Mouse (Mus musculus) T-helper 2 cell (primary cell): ENCODE results near the gene Srsf2.

Source experiments
- in situ Hi-C: fragments of 300-600 bp; cut with MboI, MseI; formaldehyde crosslinking; loops from one replicate; pipeline ENCODE4 v1.15.1; 2025; ENCODE audit warnings: high pct_unique_total_duplicates

The Srsf2 gene

DNA sequence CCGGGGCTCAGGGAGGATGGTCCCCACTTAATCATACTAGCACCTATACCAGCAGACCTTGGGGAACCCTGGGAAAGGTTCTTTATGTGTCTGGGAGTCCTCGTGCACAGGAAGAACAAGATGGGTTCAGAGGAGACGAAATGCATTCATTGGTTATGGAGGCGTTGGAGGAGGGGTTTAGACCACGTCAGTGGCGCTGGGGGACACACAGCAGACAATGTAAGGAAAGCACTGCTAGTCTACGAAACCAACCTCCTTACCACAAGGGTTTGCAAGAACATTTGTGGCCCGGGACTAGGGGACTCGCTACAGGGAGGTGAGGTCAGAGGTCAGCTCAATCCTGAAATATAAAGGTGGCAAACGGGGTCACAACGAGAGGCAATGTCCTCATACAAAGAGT is 42.4 kb downstream of the Srsf2 start:
- in situ Hi-C loops, result no loop called here

DNA sequence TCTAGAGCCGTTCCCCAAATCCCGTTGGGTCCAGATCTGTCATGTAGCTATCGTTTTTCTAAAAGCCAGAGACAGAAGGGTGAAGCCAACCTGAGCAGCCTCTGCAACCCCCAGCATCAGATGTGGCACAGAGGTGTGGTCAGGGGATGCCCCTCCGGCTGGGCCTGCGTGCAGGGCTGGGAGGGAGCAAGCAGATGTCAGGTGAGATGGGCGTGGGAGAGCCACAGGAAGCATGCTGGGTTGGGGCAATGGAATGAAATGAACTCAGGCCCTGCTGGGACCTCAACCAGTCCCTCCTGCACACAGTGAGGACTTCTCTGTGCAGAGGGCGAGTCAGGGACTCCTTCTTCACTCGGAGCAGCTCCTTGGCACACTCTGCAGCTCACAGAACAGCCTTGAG is 43.4 kb downstream of the Srsf2 start:
- in situ Hi-C loops, result no loop called here

DNA sequence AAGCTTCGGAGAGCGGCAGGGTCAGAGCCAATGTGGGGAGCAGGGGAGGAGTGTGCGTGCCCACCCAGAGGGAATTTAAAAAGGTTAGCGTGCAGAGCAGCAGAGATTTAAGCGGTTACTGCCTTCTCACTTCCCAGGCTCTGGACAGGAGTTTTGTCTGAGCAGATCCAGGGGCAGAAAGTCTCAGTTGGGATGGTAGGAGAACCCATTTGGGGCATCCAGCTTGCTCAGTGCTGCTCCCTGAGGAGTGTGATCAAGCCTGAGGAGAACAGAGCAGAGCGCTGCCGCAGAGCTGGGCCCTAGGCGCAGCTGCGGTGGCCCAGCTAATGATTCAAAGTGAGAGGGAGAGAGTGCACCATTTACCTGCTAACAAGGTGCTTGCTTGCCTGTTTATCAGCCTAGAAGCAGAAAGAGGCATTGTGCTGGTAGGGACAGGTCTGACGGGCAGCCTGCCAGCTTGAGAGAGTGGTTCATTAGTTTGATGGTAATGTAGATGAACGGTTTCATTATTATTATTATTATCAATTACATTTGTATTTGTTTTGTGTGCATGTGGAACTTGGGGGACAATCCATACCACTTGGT is 44.0 kb downstream of the Srsf2 start:
- in situ Hi-C loops, result no loop called here

DNA sequence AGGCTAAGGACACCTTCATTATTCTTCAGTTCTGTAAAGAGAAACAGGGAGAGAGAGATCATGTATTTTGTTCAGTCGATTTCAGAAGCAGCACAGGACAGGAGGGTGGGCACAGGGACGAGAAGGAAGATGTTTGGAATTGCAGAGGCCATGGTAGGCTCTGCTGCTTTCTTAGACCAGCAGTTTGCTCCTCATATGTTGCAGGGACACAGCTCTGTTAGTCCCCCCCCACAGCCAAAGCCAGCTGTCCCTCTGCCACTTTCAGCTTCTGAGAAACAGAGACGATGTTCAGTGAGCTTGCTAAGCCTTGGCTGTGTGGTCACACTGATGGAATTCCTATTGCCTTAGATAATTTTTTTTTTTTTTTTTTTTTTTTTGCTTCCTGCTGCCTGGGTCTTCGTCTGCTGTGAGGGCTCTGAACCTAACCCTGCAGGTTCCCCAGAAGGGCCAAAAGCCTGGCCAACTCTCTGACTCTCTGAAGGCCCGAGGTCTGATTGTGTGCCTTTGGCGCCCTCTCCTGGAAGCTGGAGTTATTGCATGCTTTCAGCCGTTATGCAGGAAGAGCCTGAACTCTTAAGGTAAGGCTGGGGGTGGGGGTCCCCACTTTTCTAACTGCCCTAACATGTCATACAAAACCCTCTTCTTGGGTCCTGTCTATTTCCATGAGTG is 44.8 kb downstream of the Srsf2 start:
- in situ Hi-C loops, result no loop called here

DNA sequence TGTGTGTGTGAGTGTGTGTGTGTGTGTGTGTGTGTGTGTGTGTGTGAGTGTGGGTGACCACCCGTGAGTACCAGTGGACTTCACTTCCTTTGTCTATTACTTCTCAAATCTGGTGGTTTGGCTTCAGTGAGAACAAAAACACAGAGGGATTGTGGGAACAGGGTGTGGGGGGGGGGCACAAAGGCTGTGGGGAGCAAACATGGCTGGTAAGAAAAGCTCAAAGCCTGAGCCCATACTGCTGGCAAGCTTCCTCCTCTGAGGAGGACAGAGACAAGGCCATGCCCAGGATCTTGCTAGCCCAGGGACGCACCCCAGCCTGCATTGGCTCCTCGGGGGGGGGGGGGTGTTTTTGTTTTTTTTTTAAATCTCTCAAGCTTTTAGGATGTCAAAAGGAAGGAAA is 45.4 kb downstream of the Srsf2 start:
- in situ Hi-C loops, result no loop called here

DNA sequence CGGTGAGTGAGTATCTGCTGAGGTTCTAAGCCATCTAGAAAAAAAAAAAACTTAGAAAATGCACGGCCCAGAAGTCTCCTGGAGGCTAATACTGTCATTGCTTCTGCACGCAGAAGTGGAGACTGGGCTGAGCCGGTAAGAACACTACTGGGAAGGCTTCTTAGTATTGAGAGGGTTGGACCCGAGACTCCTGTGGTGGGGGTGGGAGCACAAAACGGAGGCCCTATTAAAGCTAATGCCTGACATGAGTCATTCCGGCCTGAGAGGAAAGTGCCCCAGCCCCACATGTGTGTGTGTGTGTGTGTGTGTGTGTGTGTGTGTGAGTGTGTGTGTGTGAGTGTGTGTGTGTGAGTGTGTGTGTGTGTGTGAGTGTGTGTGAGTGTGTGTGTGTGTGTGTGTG is 45.8 kb downstream of the Srsf2 start:
- in situ Hi-C loops, result no loop called here

DNA sequence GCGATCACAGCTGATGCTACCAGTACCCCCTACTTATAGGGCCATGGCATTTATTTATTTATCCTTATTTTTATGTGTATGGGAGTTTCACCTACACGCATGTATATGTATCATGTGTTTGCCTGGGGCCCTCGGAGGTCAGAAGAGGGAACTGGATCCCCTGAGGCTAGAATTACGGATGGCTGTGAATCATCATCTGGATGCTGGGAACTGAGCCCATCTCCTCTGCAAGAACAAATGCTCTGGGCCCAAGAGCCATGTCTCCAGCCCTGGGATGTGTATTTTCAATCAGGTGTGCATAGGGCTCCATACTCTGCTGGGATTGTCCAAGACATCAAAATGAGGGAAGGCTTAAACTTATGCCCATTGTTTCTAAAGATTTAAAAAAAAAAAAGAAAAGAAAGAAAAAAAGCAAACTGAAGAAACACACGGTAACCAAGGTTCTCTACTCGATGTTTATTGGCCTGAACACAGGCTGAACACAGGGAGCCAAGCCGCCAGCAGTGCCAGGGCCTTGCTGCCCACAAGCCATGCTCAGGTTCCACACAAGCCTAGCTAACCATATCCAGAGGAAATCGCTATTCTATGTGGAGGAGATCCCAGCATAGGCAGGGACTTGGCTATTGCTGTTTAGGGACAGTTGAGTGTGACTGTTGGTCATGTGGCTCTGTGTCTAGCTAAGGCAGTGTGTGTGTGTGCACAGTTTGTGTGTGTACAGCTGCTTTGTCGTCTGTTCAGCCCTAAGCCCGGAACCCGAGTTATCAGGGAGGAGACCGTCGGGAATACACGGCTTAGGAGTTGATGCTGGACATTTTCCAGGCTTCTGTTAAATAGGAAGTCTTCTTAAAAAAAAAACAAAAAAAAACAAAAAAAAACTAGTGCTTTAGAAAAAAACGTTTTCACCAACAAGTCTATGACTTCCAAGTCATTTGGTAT is 46.5 kb downstream of the Srsf2 start:
- in situ Hi-C loops, result no loop called here

DNA sequence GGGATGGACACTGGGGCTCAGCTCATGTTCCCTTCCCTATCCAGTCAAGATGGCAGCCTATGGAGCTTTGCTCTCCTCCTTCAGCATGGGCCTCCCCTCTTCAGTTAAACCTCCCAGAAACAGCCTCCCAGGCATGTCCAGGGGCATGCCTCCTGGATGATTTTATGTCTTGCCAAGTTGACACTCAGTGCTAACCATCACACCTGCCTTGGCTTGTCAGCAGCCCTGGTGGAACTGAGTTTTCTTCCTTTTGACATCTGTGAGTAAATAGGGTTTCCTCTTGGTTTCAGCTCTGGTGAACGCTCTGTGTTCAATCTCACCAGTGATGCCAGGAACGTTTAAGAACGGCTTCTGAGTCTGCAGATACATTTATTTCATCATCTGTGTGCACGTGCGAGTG is 50.2 kb downstream of the Srsf2 start:
- in situ Hi-C loops, result no loop called here

DNA sequence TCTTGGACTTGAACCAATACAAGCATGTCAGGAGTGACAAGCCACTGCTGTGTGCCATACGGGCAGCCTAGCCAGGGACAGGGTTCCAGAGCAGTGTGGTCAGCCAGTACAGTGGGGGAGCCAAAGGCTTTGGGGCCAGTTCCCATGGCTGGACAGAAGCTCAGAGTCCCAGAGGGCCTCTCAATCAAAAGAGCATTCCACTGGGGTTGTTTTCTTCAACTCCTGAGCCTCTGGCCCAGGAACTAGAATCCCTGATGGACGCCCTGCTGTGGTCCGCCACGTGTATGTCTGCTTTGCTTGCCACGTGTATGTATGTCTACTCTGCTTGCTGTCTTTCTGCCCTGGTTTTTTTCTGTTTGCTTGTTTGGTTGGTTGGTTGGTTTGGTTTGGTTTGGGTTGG is 51.8 kb downstream of the Srsf2 start:
- in situ Hi-C loops, result no loop called here
